Mouse (Mus musculus) G1E (cell line): ENCODE results near the gene Adgrb3. TPM values are rescaled to one million over a fixed set of nuclear protein-coding genes. Genes with fewer than 3 reads are reported as not detected.
"Not testable (repeated sequence)": the region's sequence is repeated elsewhere in the genome, so short reads cannot be mapped to it uniquely, and the experiment has no call there.

Experiments used
- ATAC-seq: 2 replicates; pipeline ENCODE4 v1.8.0; 2016; ENCODE audit warnings: mild to moderate bottlenecking; ENCODE audit not compliant: insufficient number of reproducible peaks, poor library complexity, low FRiP score, severe bottlenecking; ENCODE audit errors: extremely low read depth
- DNase-seq: peaks from one replicate; pipeline ENCODE4 v3.0.0; 2012; ENCODE audit warnings: low spot score
- H3K27me3 ChIP-seq: 2 replicates; pipeline ENCODE4 v1.6.1; 2012; ENCODE audit warnings: mild to moderate bottlenecking, low read length, inconsistent platforms; ENCODE audit not compliant: insufficient read depth
- H3K36me3 ChIP-seq: replicated peaks from 2 replicates; pipeline ENCODE3; 2012; ENCODE audit warnings: mild to moderate bottlenecking, inconsistent platforms
- H3K4me1 ChIP-seq: 2 replicates; pipeline ENCODE4 v1.6.1; 2012; ENCODE audit warnings: low read depth, low read length, inconsistent platforms, mixed read lengths; ENCODE audit not compliant: insufficient read depth
- H3K4me3 ChIP-seq: 2 replicates; pipeline ENCODE4 v1.5.1; 2012; ENCODE audit warnings: low read depth, mild to moderate bottlenecking, inconsistent platforms, low read length, moderate library complexity, mixed read lengths
- H3K9me3 ChIP-seq: replicated peaks from 2 replicates; pipeline ENCODE4 v1.6.1; 2012; ENCODE audit warnings: inconsistent platforms
- CTCF ChIP-seq: IDR thresholded peaks from 2 replicates; pipeline ENCODE4 v1.5.1; 2012; ENCODE audit warnings: low read depth, low read length, inconsistent platforms, mixed read lengths
- GATA1 ChIP-seq: IDR thresholded peaks from 2 replicates; pipeline ENCODE4 v1.6.1; 2012; ENCODE audit warnings: borderline replicate concordance, low read length, inconsistent platforms, mixed read lengths
- GATA2 ChIP-seq: IDR thresholded peaks from 2 replicates; pipeline ENCODE4 v1.6.1; 2012; ENCODE audit warnings: low read depth, low read length, inconsistent platforms, borderline replicate concordance
- POLR2AphosphoS5 ChIP-seq: IDR thresholded peaks from 2 replicates; pipeline ENCODE4 v1.6.1; 2012; ENCODE audit warnings: low read depth, low read length, inconsistent platforms; ENCODE audit not compliant: insufficient replicate concordance
- TAL1 ChIP-seq: conservative IDR thresholded peaks from 2 replicates; pipeline ENCODE4 v1.6.1; 2012; ENCODE audit warnings: low read depth, low read length, inconsistent platforms, mixed read lengths
- polyA plus RNA-seq: library from polyadenylated mRNA; stranded (reverse); fragments of >175 nt; gene quantifications from 2 replicates; pipeline ENCODE4 v1.2.3, GENCODE M21; 2012
- total RNA-seq, 2 experiments: library from RNA; stranded (forward) in 1 of 2; stranded (reverse) in 1 of 2; fragments of 200-1000 nt in 1 of 2; fragments of >200 nt in 1 of 2; fragmentation: Nextera tagmentation in 1 of 2; gene quantifications; 2 replicates each; pipeline ENCODE4 v1.2.3; 2014 to 2017

Adgrb3 gene
- total and polyA plus RNA-seq, 3 experiments, result 0.55 TPM; not detected in 2

GRCm38 (mm10) chr1:25033155-25034095 lies 796.1 kb downstream of the Adgrb3 start:
- DNase-seq (no peak), ATAC-seq (no peak)
- Histone ChIP-seq H3K4me1 (no peaks in the 10 kb centered on the region), H3K9me3 (peaks cover 10% of the 10 kb centered on the region; the same call in 1 of the 2 replicates), H3K36me3 (no peaks in the 10 kb centered on the region), H3K27me3 (no peaks in the 10 kb centered on the region), H3K4me3 (no peak overlapping the region)
- TF ChIP-seq GATA2 (no peak), GATA1 (no peak), POLR2AphosphoS5 (no peak), TAL1 (no peak), CTCF (no peak)

- Histone ChIP-seq H3K4me3 (no peak overlapping the region), H3K27me3 (no peaks in the 10 kb centered on the region), H3K9me3 (peaks cover 5% of the 10 kb centered on the region), H3K4me1 (no peaks in the 10 kb centered on the region), H3K36me3 (no peaks in the 10 kb centered on the region)
- DNase-seq (no peak), ATAC-seq (no peak)
- TF ChIP-seq TAL1, result no peak
- no peak for TF ChIP-seq GATA1
- TF ChIP-seq POLR2AphosphoS5, result no peak
- TF ChIP-seq GATA2, result no peak
- TF ChIP-seq CTCF, result no peak
These were observed 806.4 kb downstream of the Adgrb3 start for GRCm38 (mm10) chr1:25023156-25023555.

GRCm38 (mm10) chr1:25017851-25018250 lies 811.7 kb downstream of the Adgrb3 start:
- not testable (repeated sequence) for H3K27me3 ChIP-seq, ATAC-seq, H3K4me3 ChIP-seq, H3K36me3 ChIP-seq, DNase-seq, H3K4me1 ChIP-seq, H3K9me3 ChIP-seq
